Mouse (Mus musculus) forelimb bud, embryonic 11.5 days (tissue): ENCODE results near the gene Azin2.

ENCODE experiments used
- DNase-seq: peaks from one replicate; pipeline ENCODE4 v3.0.0-alpha.2; 2012; ENCODE audit warnings: low read depth, low spot score

The Azin2 gene

DNA sequence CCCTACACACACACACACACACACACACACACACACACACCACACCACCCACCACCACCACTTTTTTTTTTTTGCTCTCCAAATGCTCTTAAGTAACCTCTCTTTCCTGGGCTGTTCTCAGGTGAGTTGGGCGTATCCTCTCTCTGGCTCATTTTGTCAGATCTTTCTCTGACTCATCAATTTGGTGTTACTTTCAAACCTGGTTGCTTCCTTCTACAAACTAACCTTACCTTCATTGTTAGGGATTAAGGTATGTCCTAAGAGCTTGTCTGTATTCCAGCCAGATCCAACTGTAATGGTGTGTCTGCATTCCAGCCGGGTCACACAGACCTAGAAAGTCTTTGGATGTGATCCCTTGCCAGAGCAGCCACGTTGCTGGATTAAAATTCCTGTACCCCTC lies 15.0 kb upstream of the Azin2 start:
- DNase-seq = no peak

DNA sequence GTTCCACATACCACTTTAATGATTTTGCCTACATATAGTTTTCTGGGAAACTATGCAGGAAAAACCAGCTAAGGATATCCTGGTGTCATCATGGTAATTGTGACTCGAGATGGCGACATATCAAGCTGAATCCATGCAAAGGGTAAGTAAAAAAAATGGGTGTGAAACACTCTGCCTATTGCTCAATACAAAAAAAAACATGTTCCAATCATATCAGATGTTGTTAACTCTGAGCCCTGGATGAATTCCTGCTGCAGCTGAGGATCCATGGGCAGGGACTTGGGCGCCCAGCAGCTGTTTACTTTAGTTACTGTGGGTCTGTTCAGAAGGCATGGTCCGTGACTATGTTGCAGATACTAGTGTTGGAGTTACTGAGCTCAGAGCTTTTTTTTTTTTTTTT lies 14.3 kb upstream of the Azin2 start:
- DNase-seq = no peak

DNA sequence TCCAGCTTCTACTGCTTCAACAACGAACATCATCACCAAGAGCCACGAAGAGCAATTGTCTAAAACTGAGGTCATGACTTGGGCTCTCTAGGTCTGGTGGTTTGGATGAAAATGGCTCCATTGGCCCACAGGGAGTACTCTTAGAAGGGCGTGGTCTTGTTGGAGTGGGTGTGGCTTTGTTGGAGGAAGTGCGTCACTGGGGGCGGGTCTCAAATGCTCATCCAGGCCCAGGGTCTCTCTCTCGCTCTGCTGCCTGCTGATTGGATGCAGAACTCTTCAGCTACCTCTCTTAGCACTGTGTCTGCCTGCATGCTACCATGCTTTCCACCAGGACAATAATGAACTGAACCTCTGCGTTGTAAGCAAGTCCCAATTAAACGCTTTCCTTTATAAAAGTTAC lies 12.4 kb upstream of the Azin2 start:
- DNase-seq = no peak

GRCm38 (mm10) chr4:128971065-128971694 lies 8.9 kb upstream of the Azin2 start:
- peak; percentile 72 for DNase-seq

DNA sequence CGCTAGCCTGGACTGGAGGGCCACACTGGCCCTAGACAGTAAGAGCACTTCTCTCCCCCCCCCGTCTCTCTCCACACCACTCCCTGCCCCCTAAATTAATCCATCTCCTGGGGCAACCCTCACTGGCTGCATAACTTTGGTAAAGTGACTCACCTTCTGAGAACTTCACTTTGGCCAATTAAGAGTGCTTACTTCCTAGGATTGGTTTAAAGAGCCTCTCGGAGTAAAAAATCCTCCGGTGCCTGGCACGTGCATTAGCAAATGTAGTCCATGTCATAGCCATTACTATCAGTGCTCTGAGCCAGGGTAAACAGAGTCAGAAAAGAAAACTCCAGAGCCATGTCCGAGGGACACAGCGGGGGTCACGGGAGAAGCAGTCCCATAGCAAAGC lies 8.2 kb upstream of the Azin2 start:
- no peak for DNase-seq

DNA sequence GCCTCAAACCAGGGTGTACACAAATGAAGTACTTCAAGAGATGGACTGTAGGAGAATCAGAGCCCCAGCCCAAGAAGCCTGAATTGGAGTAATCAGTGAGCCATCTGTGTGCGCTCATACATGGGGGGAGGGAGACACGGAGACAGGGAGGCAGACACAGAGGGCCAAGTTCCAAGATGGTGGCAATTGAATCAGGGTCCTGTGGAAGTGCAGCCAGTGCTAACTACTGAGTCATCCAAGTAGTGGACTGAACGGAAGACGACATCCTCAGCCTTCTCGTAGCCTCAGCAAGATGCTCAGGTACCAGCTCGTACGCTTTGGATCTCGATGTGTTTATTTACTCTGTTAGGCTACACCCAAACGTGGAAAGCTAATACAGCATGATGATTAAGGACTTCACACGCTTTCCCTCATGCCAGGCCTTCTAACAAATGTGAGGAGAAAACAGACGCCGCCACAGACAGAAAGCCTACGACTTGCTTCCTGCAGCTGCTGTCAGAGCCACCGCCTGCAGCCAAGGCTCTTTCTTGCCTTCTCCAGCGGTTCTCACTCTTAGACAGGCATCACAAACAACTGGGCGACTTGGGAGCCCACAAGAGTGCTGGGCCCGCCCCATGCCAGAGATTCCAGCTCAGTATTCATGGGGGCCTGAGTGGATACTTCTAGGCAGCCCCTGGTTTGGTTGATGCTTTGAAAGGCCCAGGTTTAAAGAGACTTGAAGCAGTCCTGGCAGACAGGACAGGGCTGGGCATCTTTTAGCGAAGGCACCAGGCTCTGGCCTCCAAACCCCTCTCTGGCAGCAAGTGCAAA lies 7.6 kb upstream of the Azin2 start:
- DNase-seq = no peak

GRCm38 (mm10) chr4:128969081-128969480 lies 6.8 kb upstream of the Azin2 start:
- no peak for DNase-seq

GRCm38 (mm10) chr4:128966751-128967150 lies 4.5 kb upstream of the Azin2 start:
- no peak for DNase-seq

GRCm38 (mm10) chr4:128962926-128963290 lies 666 bp upstream of the Azin2 start:
- DNase-seq = no peak

- no peak for DNase-seq
These were observed 777 bp downstream of the Azin2 start for GRCm38 (mm10) chr4:128961301-128962028.

- no peak for DNase-seq
These were observed 2.6 kb downstream of the Azin2 start for GRCm38 (mm10) chr4:128959676-128960075.

DNA sequence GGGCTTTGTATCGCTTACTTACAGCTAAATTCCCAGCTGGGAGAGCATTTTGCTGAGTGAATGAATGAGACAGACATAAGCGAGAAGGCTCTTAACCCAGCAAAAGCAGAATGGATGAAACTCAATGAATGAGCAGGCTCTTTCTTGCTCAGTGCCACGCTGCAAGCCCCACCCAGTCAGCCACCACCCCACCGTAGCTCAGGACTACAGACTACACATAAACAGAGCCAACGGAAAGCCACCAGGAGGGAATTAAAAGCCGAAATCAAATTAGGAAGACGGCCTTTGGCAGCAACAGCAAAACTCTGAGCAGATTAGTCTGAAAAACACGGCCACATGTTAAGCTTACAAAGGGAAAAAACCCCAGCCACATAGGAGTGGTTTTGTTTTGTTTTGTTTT lies 3.4 kb downstream of the Azin2 start:
- DNase-seq = no peak

DNA sequence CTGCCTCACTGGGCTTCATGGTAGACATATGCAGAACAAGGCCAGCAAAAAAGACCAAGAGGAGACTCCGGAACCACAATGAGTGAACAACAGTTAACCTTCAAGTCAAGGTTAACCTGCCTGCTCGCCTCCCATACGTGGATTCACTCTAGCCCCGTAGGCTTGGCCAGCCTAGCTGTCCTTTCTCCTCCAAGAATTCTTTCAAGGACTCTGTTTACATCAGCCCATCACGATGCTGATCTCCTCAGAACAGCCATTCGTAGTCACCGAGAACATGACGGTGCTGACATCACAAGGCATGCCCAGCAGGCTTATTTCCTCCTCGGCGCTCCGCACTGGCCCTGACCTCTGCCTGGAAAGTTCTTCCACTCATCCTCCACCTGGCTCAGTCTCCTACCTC lies 4.1 kb downstream of the Azin2 start:
- no peak for DNase-seq

- DNase-seq = peak; percentile 56
These were observed 4.9 kb downstream of the Azin2 start for GRCm38 (mm10) chr4:128957155-128957911.

DNA sequence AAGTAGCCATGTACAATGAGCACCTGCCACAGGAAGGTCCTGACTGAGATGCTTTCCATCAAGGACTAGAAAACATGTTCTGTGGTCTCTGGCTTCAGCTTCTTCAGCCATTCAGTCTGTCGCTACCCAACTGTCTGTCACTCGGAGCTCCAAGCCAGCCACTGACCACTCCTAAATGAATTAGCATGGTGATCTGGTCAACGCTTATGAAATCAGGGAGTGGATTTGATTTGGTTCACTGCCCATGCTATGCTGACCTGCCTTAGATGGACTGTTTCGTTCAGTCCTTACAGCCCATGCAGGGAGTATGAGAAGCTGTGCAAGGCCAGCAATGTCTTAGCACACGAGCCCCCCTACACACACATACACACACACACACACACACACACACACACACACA lies 8.4 kb downstream of the Azin2 start:
- DNase-seq = no peak

DNA sequence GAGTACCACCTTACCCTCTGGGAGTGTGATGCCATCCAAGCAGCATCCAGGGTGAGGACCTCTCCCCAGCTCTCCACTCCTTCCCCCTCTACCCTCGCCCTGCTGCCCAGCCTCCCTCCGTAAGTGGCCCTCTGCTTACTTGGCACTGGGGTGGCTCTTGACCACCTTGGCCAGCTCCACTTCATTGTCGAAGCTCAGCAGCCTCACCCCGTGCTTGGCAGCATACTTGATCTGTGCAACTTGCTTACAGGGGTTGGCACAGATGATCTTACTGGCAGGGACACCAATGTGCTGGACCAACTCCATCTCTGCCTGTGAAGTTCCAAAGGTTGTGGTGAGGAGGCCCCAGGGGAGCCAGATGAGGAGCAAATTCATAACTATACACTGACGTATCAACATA lies 11.8 kb downstream of the Azin2 start:
- DNase-seq = no peak

- DNase-seq = no peak
These were observed 12.7 kb downstream of the Azin2 start for GRCm38 (mm10) chr4:128949470-128950005.

DNA sequence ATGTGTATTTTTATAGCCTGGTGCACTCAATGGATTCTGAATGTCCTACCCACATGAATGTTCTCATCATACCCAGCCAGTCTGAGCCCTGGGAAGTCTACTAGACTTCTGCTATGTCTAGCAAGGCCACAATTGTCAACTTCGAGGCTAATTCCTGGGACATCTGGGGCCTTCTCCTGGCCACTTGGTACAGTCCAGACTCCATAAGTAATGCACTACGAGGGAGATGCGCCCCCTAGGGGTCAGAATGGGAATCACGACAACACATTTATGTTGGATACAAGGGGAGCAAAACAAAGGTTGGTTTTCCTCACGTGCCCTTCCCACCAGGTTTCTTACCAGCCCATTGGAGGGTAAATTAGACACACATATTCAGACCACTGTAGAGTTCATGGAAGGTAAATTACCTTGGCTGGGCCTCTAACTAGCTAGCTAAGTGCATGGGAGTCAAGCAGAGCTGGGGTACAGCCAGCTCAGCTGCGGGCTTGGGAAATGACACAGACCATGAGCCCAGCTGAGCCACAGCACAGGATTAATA lies 14.0 kb downstream of the Azin2 start:
- peak; percentile 59 for DNase-seq

- no peak for DNase-seq
These were observed 14.8 kb downstream of the Azin2 start for GRCm38 (mm10) chr4:128947326-128947933.

GRCm38 (mm10) chr4:128946736-128947135 lies 15.5 kb downstream of the Azin2 start:
- DNase-seq = no peak

- DNase-seq = no peak
These were observed 19.9 kb downstream of the Azin2 start for GRCm38 (mm10) chr4:128942346-128942745.
